Mouse (Mus musculus): ENCODE measurements around the gene Dis3l2.

DNA sequence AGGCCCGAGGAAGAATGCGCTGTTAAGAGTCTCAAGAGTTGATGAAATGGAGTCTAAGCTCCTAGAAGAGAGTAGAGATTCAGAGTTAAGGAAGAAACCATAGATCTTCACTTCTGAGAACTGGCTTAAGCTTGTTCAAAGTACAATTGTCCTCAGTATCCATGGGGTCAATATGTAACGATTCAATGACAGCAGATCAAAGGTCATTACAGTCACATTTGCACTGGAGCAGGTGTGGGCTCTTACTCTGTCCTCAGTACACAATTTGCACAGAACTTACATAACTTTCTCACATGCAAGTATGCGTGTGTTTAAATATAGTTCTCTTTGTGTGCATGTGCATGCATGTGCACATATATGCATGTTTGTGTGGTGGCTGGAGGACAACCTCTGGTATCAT lies 9.4 kb downstream of the Dis3l2 start:
- TF ChIP-seq POLR2A (IDR thresholded peaks at IDR 0.05; ENCODE audit: borderline replicate concordance, extremely low read depth, low read depth, low read length), result no peak
- TF ChIP-seq CTCF (IDR thresholded peaks at IDR 0.05; ENCODE audit: insufficient read depth, low read length), result no peak
